ENCODE assay signal across 19 mouse cellular contexts in the genomic region with DNA sequence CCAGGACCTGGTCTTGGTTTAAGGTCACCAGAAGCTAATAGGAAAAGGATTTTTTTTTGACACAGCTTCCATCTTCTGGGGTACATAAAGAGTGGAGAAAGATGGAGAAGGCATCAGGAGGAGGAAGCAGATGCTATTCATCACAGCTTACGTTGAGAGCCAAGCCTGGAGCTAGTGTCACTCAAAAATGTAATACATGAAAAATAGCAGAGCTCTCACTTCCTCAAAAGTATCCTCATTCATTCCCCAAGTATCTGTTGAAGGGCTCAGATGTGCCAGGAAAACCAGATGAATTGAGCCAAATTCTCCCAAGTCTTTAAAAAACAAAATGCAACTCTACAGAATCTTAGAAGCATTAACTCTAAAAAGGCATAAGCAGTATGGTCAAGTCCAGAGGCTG.
"Had no signal": no experiment of that assay in that cellular context is flagged by ENCODE, and none has a peak within 500 bp of the region (broad histone marks: within the 10 kb centered on the region; RNA-seq: fewer than 3 reads in every experiment).

No protein-coding gene starts in this region.

- DNase-seq: kidney, adult 18-20 months; kidney, postnatal 10 days; layer of hippocampus, adult 9-11 months; liver, postnatal 0 days; lung, embryonic 14.5 days; thymus, adult 2 months; thymus, postnatal 14 days; thymus, postnatal 4 days had no signal

- H3K4me3 ChIP-seq: layer of hippocampus, adult 2 months; limb, embryonic 10.5 days; limb, embryonic 13.5 days; midbrain, embryonic 12.5 days; midbrain, embryonic 15.5 days; neural tube, embryonic 12.5 days; neural tube, embryonic 15.5 days had no signal

- H3K36me3 ChIP-seq: limb, embryonic 10.5 days; limb, embryonic 13.5 days; midbrain, embryonic 12.5 days; midbrain, embryonic 15.5 days; neural tube, embryonic 12.5 days; neural tube, embryonic 15.5 days had no signal

- ATAC-seq: liver, postnatal 0 days; lung, postnatal 0 days; midbrain, embryonic 15.5 days had no signal

- H3K27me3 ChIP-seq: limb, embryonic 13.5 days; midbrain, embryonic 12.5 days; midbrain, embryonic 15.5 days; neural tube, embryonic 12.5 days; neural tube, embryonic 15.5 days had no signal

- H3K4me1 ChIP-seq: limb, embryonic 10.5 days; limb, embryonic 13.5 days; midbrain, embryonic 12.5 days; midbrain, embryonic 15.5 days; neural tube, embryonic 12.5 days; neural tube, embryonic 15.5 days had no signal

- H3K27ac ChIP-seq: layer of hippocampus, adult 2 months; limb, embryonic 10.5 days; limb, embryonic 13.5 days; liver, embryonic 14.5 days; macrophage; midbrain, embryonic 12.5 days; midbrain, embryonic 15.5 days; neural tube, embryonic 12.5 days; neural tube, embryonic 15.5 days had no signal

- H3K9ac ChIP-seq: limb, embryonic 13.5 days; liver, embryonic 14.5 days; liver, postnatal 0 days; lung, embryonic 14.5 days; midbrain, embryonic 12.5 days; midbrain, embryonic 15.5 days; neural tube, embryonic 12.5 days; neural tube, embryonic 15.5 days had no signal

- H3K9me3 ChIP-seq: limb, embryonic 10.5 days; limb, embryonic 13.5 days; midbrain, embryonic 12.5 days; midbrain, embryonic 15.5 days; neural tube, embryonic 12.5 days; neural tube, embryonic 15.5 days had no signal

- H3K4me2 ChIP-seq: limb, embryonic 13.5 days; liver, embryonic 11.5 days; lung, embryonic 14.5 days; midbrain, embryonic 12.5 days; midbrain, embryonic 15.5 days; neural tube, embryonic 12.5 days; neural tube, embryonic 15.5 days had no signal
